Mouse (Mus musculus): ENCODE measurements around the gene Kalrn.

The Kalrn gene

DNA sequence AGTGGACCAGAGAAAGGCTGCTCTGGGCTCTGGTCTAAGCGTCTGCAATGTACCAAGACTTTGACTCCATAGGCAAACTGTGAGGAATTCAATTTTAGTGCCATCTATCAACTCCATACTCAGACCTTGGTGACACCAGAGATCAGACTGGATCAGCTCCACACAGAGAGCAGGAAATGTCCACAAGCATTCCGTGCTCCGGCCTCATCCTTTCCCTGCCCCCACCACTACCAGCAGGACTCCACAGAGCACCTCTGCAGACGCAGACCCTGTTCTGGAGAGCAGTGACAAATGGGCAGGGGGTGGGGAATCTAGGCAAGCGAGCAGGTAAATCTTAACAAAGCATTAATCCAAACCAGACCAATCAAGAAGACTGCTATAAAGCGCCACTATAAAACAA is 15.4 kb downstream of the Kalrn start:
- 69% methylated on average over 6 of the region's 6 CpGs for WGBS

DNA sequence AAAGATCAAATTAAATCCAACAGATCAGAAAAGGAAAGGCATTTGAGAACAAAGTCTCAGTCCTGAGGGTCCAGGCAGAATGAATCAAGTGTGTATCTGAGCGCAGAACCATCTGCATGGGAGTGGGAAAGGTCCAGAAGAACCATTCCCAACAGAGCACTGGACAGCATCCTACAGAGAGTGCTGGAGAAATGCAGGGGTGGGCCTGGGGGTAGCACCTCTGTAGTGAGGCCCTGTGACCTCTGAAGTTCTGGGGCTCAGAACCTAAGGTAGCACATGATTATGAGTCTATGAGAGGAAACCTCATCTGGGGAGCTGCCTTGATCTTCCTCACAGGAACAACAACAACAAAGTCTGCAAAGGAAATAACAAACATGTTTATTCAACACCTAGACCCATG is 20.6 kb downstream of the Kalrn start:
- 86% methylated on average over 1 of the region's 1 CpGs for WGBS

DNA sequence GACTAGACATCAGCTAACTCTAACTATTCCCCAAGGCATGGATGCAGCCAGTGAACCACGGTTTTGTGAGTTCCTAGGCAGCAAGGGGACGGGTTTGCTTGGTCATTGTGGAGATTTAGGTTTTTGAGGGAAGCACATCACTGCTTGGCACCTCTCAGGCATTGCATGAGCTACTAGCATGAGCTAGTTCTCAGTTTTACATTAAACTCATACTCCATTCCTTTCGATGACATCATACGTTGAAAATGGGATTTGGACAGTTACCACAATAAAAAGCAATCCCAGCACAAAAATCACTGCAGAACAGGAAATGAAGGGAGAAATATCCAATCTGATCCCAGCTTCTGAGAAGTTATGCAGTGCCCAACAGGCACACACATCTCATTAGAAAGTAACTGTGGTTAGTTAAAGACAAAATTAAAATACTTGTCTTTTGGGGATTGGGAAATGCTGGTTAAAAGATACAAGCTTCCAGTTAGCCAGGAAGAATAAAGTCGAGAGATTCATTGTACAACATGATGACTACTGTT is 23.8 kb downstream of the Kalrn start:
- 62% methylated on average over 5 of the region's 5 CpGs for WGBS

DNA sequence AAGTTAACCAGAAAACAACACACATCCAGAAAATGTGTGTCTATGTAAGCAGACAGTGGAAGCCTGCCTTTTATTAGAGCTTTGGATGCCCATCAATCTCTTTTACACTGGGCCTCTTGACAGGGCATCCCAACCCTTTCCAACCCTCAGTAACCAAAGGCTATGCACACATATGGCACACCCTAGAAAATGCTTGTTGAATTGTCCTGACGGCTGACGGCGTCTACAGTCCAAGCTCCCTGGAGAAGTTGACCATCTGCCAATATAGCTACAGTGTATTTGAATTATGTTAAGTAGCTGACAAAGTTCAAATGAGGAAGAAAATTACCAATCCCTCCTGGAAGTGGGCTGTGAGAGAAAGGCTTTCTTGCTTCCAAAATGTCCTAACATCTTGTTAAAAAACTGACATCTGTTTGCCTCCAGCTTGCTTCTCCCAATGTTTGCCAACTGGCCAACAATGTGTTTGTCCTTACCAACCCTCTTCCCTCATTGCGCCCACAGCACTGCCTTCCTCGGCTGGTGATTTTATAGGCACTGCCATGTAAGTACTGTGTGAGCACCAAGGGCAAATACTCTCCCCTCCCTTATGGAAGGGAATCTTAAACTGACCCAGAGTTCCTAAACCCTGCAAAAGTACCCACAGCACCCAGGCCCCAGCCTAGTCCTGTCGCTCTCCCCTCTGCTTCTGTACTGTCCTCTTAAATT is 26.4 kb downstream of the Kalrn start:
- WGBS = 54% methylated on average over 6 of the region's 6 CpGs

DNA sequence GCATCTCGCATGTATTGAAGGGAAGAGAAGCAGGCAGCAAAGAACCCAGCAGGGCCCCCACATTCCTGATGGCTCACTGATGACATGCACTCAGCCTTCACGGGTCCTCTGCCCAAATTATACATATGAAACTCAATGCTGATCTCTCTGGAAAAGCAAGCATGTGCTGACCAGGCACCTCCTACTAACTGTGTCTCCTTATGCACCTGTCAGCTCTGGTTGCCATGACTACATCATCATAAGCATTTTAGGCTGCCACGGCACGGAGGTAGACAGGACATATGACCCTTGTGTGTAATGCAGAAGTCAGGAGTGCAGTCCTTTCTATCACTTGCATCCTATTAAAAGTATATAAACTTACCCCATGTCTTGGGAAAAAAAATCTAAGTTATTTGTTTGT is 29.6 kb downstream of the Kalrn start:
- 63% methylated on average over 4 of the region's 4 CpGs for WGBS

DNA sequence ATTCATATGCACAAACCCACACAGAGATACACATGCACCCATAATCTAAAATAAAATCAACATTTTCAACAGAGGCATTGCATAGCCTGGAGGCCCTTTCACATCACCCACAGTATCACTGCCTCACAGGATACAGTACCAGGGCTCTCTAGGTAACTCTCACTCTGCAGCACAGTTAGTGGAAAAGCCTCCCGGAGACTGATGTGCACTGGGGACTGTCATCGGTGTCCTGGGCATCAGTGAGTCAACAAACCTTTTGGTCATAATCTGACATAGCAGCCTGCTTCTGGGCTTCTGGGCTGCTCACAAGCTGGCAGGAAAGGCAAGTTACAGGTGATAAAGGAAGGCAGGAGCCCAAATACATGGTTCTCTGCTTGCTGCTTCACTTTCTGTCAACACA is 31.0 kb downstream of the Kalrn start:
- WGBS = 95% methylated on average over 2 of the region's 2 CpGs

DNA sequence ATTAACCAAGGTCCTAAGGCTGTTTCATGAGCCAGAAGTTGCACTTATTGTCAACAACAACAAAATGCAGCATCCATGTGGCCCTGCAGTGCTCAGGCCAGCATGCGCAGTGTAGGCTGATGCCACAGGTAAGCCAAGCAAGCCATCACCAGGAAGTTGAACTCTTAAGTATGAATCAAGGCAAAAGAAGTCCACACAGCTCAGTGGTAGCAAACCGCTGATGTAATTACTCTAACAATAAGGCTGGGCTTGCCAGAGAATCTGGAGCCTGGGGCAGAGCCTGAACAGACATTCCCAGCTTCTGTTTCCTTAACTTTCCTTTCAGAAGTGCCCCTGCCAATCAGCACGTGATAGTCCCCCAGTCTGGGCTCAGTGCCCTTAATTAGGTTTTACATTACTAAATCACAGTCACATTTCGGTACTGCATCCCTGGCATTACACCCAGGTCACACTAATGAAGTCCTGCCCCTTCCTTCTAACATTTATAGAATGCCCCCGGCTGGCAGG is 34.6 kb downstream of the Kalrn start:
- WGBS = 51% methylated on average over 5 of the region's 5 CpGs

DNA sequence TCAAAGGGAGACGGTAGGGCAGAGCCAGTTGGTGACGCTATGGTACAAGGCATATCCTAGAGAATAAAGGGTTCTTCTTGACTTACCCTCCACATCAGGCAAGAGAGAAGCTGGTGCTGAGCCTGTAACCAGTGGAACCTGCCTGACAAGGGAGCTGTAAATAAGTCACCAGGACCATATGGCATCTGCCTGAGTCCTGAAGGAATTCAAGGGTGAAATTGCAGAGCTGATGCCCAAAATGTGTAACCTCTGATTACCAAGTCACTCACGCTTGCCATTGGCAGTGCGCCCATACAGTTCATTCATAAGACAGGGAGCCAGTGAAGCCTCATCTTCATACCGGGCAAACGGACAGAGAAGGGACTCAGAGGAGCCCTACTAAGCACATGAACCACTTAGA is 37.0 kb downstream of the Kalrn start:
- 47% methylated on average over 6 of the region's 6 CpGs for whole genome bisulfite sequencing

DNA sequence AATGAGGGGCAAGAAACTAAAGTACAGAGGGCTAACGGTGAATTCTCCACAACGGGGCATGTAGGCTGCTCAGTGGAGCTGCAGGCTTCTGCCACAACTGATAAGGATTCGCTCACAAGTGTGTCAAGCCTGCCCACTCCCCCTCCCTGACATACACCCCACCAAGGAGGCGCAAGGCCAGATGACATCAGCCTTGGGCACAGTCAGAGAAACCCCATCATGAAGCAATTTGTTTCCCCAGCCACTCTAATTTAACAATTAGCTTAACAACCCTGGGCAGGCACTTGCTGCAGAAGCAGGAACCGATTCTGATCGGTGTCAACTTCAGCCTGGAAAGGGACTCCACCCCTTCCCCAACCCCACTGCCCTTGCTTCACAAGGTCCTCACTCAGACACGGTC is 38.2 kb downstream of the Kalrn start:
- 33% methylated on average over 7 of the region's 7 CpGs for WGBS

DNA sequence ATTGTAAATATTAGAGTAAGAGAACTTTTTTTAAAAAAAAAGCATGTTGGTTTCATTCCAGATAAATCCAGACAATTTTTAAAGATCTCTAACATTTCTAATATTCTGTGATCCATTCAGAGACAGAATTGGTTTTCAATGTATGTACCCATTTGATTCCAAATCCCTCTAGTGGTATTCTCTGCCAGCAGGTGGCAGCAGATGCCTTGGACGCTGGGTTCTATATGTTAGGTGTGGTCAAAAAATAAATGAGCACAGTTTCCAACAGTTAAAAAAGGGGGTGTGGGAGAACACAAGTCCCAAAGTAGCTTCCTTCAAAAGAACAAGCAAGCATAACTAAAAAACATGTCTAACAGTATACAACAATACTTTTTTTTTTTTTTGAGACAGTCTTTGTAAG is 41.8 kb downstream of the Kalrn start:
- 4% methylated on average over 1 of the region's 1 CpGs for WGBS

DNA sequence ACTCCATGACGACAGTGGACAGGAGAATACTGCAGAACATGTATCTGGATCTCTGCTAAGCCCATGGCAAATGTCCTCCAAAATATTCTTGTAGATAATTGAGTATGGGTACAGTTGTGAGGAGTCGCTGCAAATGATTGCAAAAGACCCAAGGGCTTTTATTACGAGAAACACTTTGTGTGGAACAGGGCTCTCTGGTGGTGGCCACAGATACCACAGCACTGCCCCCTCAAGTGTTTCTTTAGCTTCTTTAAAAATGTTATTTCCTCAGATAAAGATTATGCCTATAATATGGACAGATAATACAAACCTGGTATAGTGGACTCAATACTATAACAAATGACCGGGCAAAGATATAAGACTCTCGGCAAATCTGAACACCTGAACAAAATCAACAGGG is 43.3 kb downstream of the Kalrn start:
- 71% methylated on average over 5 of the region's 5 CpGs for WGBS

DNA sequence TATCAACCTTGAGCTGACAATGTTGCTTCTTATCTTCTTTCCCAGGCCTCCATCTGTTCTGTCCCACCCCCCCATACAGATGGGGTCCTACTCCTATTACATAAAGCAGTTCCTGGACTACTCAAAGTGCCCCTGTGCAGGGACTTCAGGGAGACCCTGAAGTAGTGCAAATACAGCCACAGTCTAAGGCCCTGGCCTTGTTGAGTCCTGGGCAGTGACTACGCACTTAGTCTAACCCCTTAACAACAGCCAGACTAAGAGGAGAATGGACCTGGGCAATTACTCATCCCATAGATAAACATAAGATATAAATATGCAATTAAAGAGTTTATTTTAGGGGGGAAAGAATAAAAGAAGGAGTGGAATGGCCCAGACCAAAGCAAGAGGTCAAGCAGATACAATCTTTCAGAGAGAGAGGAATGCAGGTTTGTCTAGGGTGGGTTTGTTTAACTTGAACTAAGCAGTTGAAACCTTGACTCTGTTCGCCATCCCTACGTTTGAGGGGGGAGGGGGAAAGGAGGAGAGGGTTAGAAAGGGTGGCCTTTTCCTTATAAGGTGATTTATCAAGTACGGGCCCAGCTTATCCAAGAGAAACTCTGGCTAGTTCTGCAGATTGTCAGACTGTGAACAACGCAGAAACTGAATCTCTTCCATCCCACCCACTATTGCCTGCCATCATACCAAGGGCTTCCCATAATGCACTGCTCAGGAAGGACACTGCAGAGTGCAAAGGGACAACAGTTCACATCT is 44.9 kb downstream of the Kalrn start:
- WGBS = 77% methylated on average over 5 of the region's 5 CpGs

DNA sequence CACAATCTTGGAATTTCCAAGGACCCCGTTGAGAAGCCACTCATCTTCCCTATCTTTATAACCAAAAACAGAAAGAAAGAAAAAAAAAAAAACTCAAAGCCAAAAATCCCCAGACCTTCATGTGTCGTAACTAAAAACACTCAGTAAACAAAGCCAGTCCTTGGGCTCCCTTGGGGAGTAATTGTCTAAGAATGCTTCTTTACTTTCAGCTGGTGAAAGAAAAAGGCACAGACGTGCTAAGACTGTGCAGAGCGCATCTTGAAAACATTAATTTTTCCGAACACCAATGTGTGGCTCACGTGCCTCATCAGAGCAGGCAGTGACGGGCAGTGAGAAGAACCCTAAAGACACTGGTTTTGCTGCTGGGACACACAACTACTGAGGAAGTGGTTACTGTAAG is 47.0 kb downstream of the Kalrn start:
- 51% methylated on average over 7 of the region's 7 CpGs for WGBS

DNA sequence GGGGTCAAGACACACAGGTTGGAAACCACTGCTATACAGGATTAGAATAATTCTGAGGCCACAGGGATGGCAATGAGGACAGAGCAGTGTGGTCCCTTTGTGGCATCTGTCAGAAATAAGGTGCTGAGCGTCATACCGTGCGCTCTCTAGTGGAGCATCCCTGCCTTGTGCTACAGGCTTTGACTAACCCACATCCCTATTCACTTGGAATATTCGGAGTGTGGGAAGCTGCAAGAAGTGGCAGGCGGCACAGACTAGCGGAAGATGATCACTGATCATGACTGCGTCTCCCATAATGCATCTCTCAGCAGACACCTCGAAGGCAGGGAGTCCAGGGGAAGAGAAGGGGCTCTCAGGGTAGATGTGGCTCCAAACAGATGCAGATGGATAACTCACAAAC is 47.5 kb downstream of the Kalrn start:
- 42% methylated on average over 8 of the region's 8 CpGs for WGBS

DNA sequence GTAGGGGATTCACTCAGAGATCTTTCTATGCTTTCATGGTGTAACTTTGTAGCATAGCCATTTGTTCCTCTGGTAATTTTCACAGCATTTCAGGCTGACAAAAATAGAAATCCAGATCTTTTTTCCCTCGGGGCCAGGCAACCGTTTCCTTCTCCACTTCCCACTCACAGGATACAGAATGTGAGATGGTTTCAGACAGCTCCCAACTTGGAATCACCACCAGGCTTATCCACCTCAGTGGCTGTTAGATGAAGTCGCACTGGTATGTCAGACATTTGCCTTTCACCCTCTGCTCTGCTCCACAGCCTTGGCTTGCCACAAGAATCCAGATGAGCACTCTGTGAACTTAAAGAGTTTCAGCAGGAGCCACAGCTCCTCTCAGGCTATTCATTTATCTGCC is 48.1 kb downstream of the Kalrn start:
- WGBS = 25% methylated on average over 3 of the region's 3 CpGs

DNA sequence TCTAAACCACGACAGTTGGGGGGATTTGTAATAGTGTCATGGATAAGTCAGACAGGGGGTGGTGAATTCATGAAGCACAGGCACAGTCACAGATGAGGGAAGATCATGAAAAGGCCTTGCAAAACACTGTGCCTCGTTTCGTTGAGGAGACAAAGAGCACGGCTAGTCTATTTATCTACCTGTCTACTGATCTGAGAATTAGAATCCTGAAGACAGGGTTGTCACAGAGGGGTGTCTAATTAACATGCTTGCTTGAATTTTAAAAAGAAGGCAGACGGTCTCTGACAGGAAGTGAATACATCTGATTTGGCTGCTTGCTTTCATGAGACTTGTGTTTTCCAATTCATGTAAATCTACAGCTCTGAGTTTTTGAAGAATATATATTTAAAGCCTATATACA is 52.3 kb downstream of the Kalrn start:
- WGBS = 43% methylated on average over 5 of the region's 5 CpGs

DNA sequence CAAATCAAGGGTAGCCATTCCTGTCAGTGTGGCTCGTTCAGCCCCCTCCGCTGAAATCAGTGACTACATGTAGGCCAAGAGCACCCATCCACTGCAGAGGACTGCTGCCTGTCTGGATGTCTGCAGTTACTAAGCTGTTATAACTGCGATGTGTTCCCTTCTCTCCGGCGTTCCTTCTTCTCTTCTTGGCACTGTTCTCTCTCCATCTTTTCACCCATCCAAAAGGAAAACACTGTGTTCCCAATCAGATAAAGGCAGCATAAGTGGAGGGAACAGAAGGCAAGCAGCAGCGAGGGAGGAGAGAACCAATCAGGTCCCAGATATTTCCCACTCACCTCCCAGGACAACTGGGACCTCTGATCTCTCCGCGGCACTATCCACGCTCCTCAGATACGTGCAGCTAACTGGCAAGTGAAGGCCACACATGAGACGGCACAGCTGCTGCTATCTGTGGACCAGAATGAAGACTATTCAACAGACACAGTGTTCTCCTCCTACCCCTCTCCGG is 56.4 kb downstream of the Kalrn start:
- 24% methylated on average over 12 of the region's 12 CpGs for WGBS

DNA sequence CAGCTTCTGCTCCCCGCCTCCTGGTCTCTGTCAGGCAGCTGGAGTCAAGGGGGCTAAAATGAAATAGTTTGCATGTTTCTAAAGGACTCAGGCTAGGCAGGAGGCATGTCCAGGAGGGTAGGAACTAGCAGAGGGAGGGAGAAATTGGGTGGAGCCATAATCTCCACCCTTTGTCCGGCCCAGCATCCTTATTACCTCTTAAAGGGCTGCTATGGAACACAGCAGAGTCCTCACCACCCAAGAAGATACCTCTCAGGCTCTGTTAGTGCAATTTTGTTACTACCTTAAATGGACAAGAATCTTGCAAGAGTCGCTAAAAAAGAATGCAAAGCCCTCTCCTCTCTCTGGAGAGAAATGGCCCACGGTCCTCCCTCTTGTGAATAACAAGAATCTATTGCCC is 57.8 kb downstream of the Kalrn start:
- 78% methylated on average over 4 of the region's 4 CpGs for WGBS

DNA sequence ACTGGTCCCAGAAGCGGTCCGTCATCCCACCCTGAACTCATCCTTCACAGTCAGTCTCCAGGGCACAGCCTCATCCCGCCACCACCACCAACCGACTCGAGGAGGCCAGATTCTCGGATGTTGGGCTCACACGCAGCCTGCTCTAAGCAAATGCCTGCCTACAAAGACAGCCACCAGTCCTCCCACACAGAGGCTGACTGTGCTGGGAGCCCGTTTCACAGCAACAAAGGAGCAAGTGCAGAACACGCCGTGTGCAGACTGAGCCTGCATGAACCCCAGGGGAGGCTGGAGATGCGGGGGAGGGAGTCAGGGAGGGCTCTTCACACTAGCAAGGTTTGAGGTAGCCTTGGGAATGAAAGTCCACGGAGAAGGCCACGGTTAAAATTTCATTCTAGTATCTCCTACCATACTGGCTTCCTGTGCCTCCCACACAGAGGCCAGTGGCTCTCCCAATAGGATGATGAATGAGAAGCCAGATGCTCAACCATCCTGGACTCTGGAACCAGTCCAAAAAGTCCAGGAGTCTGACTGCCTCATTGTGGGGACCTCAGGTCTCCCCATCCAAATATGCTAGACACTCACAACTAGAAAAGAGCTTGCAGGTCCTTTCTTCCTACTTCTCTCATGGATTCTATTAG is 59.3 kb downstream of the Kalrn start:
- 32% methylated on average over 13 of the region's 13 CpGs for whole genome bisulfite sequencing

DNA sequence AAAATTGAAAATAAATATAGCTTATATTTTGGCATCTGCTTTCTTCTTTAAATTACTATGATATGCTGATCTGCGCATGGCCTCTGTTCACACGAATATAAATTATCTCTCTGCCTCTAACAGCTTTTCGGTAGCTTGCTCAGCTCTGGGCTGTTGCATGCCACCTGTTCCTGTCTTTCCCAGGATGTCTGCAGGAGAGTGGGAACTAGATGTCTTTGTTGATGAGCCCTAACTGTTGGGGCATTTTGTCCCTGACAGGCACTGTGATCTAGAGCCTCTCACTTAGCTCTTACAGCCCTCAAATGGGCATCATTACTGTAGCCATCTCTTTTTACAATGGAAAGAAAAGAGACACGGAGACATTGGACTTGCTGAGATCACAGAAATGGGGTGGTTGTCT is 61.0 kb downstream of the Kalrn start:
- 40% methylated on average over 4 of the region's 4 CpGs for WGBS

DNA sequence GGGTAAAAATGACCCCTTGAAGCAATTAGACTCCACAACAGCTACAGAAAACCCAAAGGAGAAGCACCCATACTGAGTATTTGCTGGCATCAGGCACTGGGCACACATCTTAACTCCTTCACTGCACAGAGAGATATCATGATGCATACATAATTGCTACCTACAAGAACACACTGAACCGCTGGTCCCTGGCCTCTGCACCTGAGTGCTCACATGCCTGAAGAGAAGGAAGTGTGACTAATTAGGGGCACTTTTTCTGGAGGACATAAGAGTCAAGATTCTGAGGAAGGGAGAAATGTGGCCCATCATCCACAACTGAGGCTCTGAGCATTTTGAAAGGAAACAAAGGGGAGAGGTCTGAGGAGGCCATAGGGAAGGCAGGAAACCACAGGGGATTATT is 65.2 kb downstream of the Kalrn start:
- 77% methylated on average over 1 of the region's 1 CpGs for WGBS

DNA sequence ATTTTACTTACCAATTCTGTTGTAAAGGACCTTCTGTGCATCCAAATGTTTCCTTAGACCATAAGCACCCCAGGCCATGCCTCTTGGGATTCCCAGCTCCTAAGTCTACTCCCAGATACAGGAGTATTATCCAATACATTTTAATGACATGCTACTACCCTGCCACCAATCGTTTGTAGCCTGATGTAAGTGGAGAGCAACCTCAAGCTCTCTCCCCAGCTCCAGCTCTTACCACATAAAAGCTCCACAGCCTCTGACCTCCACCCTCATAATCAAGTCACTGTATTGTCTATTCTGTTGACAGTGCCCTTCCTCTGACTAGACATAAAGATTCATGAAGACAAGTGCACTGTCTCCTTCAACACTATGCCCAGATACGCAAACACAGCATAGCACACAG is 67.3 kb downstream of the Kalrn start:
- WGBS = 83% methylated on average over 2 of the region's 2 CpGs

All from cerebral cortex, adult 2 months (tissue).